Mouse (Mus musculus): ENCODE data around the gene Fancd2.

Gene Fancd2

GRCm38 (mm10) chr6:113530932-113531839, at the start of gene Fancd2, which contains the start of gene Emc3:
Fancd2 (plus strand) TSS chr6:113531682.
Emc3 (minus strand) TSS chr6:113531652.
- peak; percentile 83 for DNase-seq (ENCODE audit: low read depth, low spot score)

GRCm38 (mm10) chr6:113482477-113483099, 48.9 kb upstream of the Fancd2 start:
- peak; percentile 49 for DNase-seq (ENCODE audit: low read depth, low spot score)

GRCm38 (mm10) chr6:113483100-113483615, 48.3 kb upstream of the Fancd2 start, which contains the start of gene Creld1:
Creld1 (plus strand) TSS chr6:113483297.
- DNase-seq (ENCODE audit: low read depth, low spot score), result peak; percentile 87

- DNase-seq (ENCODE audit: low read depth, low spot score), result no peak
Observed at GRCm38 (mm10) chr6:113483729-113484128, 47.8 kb upstream of the Fancd2 start.

- no peak for DNase-seq (ENCODE audit: low read depth, low spot score)
Observed at GRCm38 (mm10) chr6:113487125-113487576, 44.3 kb upstream of the Fancd2 start.

- no peak for DNase-seq (ENCODE audit: low read depth, low spot score)
Observed at GRCm38 (mm10) chr6:113489410-113489809, 42.1 kb upstream of the Fancd2 start.

- no peak for DNase-seq (ENCODE audit: low read depth, low spot score)
Observed at GRCm38 (mm10) chr6:113492101-113492864, 39.2 kb upstream of the Fancd2 start.

GRCm38 (mm10) chr6:113494258-113494788, 37.2 kb upstream of the Fancd2 start:
- DNase-seq (ENCODE audit: low read depth, low spot score), result peak; percentile 64

GRCm38 (mm10) chr6:113495071-113495675, 36.3 kb upstream of the Fancd2 start:
- DNase-seq (ENCODE audit: low read depth, low spot score), result no peak

- DNase-seq (ENCODE audit: low read depth, low spot score), result no peak
Observed at GRCm38 (mm10) chr6:113499346-113499745, 32.1 kb upstream of the Fancd2 start.

- peak; percentile 25 for DNase-seq (ENCODE audit: low read depth, low spot score)
Observed at GRCm38 (mm10) chr6:113501388-113502084, 29.9 kb upstream of the Fancd2 start, which contains the start of gene Prrt3. Prrt3 (minus strand) TSS chr6:113501931.

GRCm38 (mm10) chr6:113502801-113503200, 28.7 kb upstream of the Fancd2 start:
- DNase-seq (ENCODE audit: low read depth, low spot score), result no peak

GRCm38 (mm10) chr6:113505689-113506088, 25.8 kb upstream of the Fancd2 start:
- no peak for DNase-seq (ENCODE audit: low read depth, low spot score)

- no peak for DNase-seq (ENCODE audit: low read depth, low spot score)
Observed at GRCm38 (mm10) chr6:113507130-113507529, 24.4 kb upstream of the Fancd2 start.

GRCm38 (mm10) chr6:113508272-113508946, 23.1 kb upstream of the Fancd2 start:
- DNase-seq (ENCODE audit: low read depth, low spot score), result no peak

GRCm38 (mm10) chr6:113508947-113509280, 22.6 kb upstream of the Fancd2 start:
- no peak for DNase-seq (ENCODE audit: low read depth, low spot score)

- DNase-seq (ENCODE audit: low read depth, low spot score), result no peak
Observed at GRCm38 (mm10) chr6:113513944-113514343, 17.5 kb upstream of the Fancd2 start.

GRCm38 (mm10) chr6:113514600-113514999, 16.9 kb upstream of the Fancd2 start:
- DNase-seq (ENCODE audit: low read depth, low spot score), result no peak

GRCm38 (mm10) chr6:113517434-113518080, 13.9 kb upstream of the Fancd2 start:
- DNase-seq (ENCODE audit: low read depth, low spot score), result no peak

Data from retina, postnatal 7 days (tissue).